Mouse (Mus musculus) CH12.LX (cell line): ENCODE results near the gene Gm10645. TPM values are rescaled to one million over a fixed set of nuclear protein-coding genes. Genes with fewer than 3 reads are reported as not detected.

Experiments
- DNase-seq: peaks from one replicate; pipeline ENCODE4 v3.0.0-alpha.2; 2013; ENCODE audit errors: extremely low read depth
- H3K27ac ChIP-seq: 2 replicates; pipeline ENCODE4 v1.5.1; 2012; ENCODE audit warnings: low read depth, mild to moderate bottlenecking, control low read depth, moderate library complexity; ENCODE audit not compliant: insufficient read depth
- H3K27me3 ChIP-seq: replicated peaks from 2 replicates; pipeline ENCODE3; 2012; ENCODE audit warnings: inconsistent platforms
- H3K36me3 ChIP-seq, 2 experiments: replicated peaks in 1 of 2; 2 replicates each; pipeline versions ENCODE3 to v1.6.1; 2012; ENCODE audit warnings: inconsistent platforms in 1 of 2, low read length in 1 of 2, mild to moderate bottlenecking in 1 of 2, mixed read lengths in 1 of 2, moderate library complexity in 1 of 2; ENCODE audit not compliant: control insufficient read depth in 1 of 2, insufficient read depth in 1 of 2
- H3K4me1 ChIP-seq, 2 experiments: 2 replicates each; pipeline ENCODE4 v1.6.1; 2012; ENCODE audit warnings: inconsistent platforms in 1 of 2, moderate library complexity in 1 of 2; ENCODE audit not compliant: insufficient read depth in 2 of 2, control insufficient read depth in 1 of 2
- H3K4me2 ChIP-seq: 2 replicates; pipeline ENCODE4 v1.6.1; 2012; ENCODE audit warnings: low read depth, mild to moderate bottlenecking, control low read depth; ENCODE audit not compliant: poor library complexity, insufficient read depth, severe bottlenecking
- H3K4me3 ChIP-seq, 3 experiments: fragments of 150-350 bp in 1 of 3; sonication (generic) in 1 of 3; replicated peaks in 1 of 3; 2 replicates each; pipeline versions ENCODE3 to v1.5.1; 2011 to 2012; ENCODE audit warnings: low read depth in 2 of 3, low read length in 2 of 3, mild to moderate bottlenecking in 2 of 3, moderate library complexity in 2 of 3, control low read depth in 1 of 3, improper control_type of control experiment in 1 of 3, inconsistent platforms in 1 of 3, mixed read lengths in 1 of 3; ENCODE audit not compliant: poor library complexity in 1 of 3
- H3K79me2 ChIP-seq: replicated peaks from 2 replicates; pipeline ENCODE4 v1.6.1; 2012; ENCODE audit warnings: mild to moderate bottlenecking, moderate library complexity; ENCODE audit not compliant: control insufficient read depth, poor library complexity, insufficient read depth, severe bottlenecking; ENCODE audit errors: extremely low read depth
- H3K9ac ChIP-seq: 2 replicates; pipeline ENCODE4 v1.6.1; 2012; ENCODE audit warnings: low read depth, mild to moderate bottlenecking, control low read depth, moderate library complexity; ENCODE audit not compliant: insufficient read depth
- H3K9me3 ChIP-seq: replicated peaks from 2 replicates; pipeline ENCODE3; 2012; ENCODE audit warnings: low read length, inconsistent platforms, mixed read lengths
- CHD1 ChIP-seq: IDR thresholded peaks from 2 replicates; pipeline ENCODE4 v1.6.1; 2012; ENCODE audit warnings: low read depth, low read length, improper control_type of control experiment, inconsistent platforms
- CHD2 ChIP-seq: IDR thresholded peaks from 2 replicates; pipeline ENCODE4 v1.6.1; 2011; ENCODE audit warnings: low read length, improper control_type of control experiment
- CTCF ChIP-seq, 2 experiments: IDR thresholded peaks in 1 of 2; conservative IDR thresholded peaks in 1 of 2; 2 replicates each; pipeline ENCODE4 v1.5.1; 2011 to 2012; ENCODE audit warnings: low read depth in 2 of 2, low read length in 2 of 2, improper control_type of control experiment in 1 of 2, inconsistent platforms in 1 of 2, mild to moderate bottlenecking in 1 of 2, moderate library complexity in 1 of 2
- E2F4 ChIP-seq: IDR thresholded peaks from 2 replicates; pipeline ENCODE4 v1.6.1; 2011; ENCODE audit warnings: low read depth, low read length, improper control_type of control experiment; ENCODE audit not compliant: insufficient replicate concordance
- HCFC1 ChIP-seq: IDR thresholded peaks from 2 replicates; pipeline ENCODE4 v1.6.1; 2012; ENCODE audit warnings: low read depth, mild to moderate bottlenecking, inconsistent platforms, low read length, improper control_type of control experiment
- IRF4 ChIP-seq: IDR thresholded peaks from 2 replicates; pipeline ENCODE4 v1.6.1; 2014; ENCODE audit warnings: low read depth, mild to moderate bottlenecking, inconsistent platforms, low read length, improper control_type of control experiment
- JUND ChIP-seq: conservative IDR thresholded peaks from 2 replicates; pipeline ENCODE4 v1.6.1; 2011; ENCODE audit warnings: low read depth, low read length, improper control_type of control experiment
- MAFK ChIP-seq: IDR thresholded peaks from 2 replicates; pipeline ENCODE4 v1.6.1; 2011; ENCODE audit warnings: low read length, improper control_type of control experiment; ENCODE audit not compliant: insufficient replicate concordance
- MAX ChIP-seq: IDR thresholded peaks from 2 replicates; pipeline ENCODE4 v1.6.1; 2011; ENCODE audit warnings: low read length, improper control_type of control experiment
- MEF2A ChIP-seq: IDR thresholded peaks from 2 replicates; pipeline ENCODE4 v1.6.1; 2014; ENCODE audit warnings: low read depth, mild to moderate bottlenecking, inconsistent platforms, low read length, improper control_type of control experiment, borderline replicate concordance
- MXI1 ChIP-seq: IDR thresholded peaks from 2 replicates; pipeline ENCODE4 v1.6.1; 2011; ENCODE audit warnings: mild to moderate bottlenecking, low read depth, low read length, improper control_type of control experiment
- NELFE ChIP-seq: IDR thresholded peaks from 2 replicates; pipeline ENCODE4 v1.6.1; 2011; ENCODE audit warnings: low read depth, low read length, improper control_type of control experiment
- POLR2A ChIP-seq: IDR thresholded peaks from 2 replicates; pipeline ENCODE4 v1.6.1; 2011; ENCODE audit warnings: low read depth, mild to moderate bottlenecking, improper control_type of control experiment, low read length
- RCOR1 ChIP-seq: conservative IDR thresholded peaks from 2 replicates; pipeline ENCODE4 v1.6.1; 2012; ENCODE audit warnings: low read depth, mild to moderate bottlenecking, inconsistent platforms, low read length, improper control_type of control experiment
- TCF12 ChIP-seq: IDR thresholded peaks from 2 replicates; pipeline ENCODE4 v1.6.1; 2014; ENCODE audit warnings: low read depth, mild to moderate bottlenecking, inconsistent platforms, low read length, improper control_type of control experiment
- UBTF ChIP-seq: IDR thresholded peaks from 2 replicates; pipeline ENCODE4 v1.6.1; 2012; ENCODE audit warnings: low read depth, mild to moderate bottlenecking, inconsistent platforms, low read length, improper control_type of control experiment, moderate library complexity
- USF1 ChIP-seq: IDR thresholded peaks from 2 replicates; pipeline ENCODE4 v1.6.1; 2014; ENCODE audit warnings: low read depth, mild to moderate bottlenecking, inconsistent platforms, low read length, improper control_type of control experiment
- ZKSCAN1 ChIP-seq: IDR thresholded peaks from 2 replicates; pipeline ENCODE4 v1.6.1; 2012; ENCODE audit warnings: low read depth, inconsistent platforms, low read length, improper control_type of control experiment, borderline replicate concordance
- ZMIZ1 ChIP-seq: IDR thresholded peaks from 2 replicates; pipeline ENCODE4 v1.6.1; 2012; ENCODE audit warnings: low read depth, mild to moderate bottlenecking, inconsistent platforms, low read length, improper control_type of control experiment
- dilution Hi-C: fragments of 300-500 bp; cut with MboI; formaldehyde crosslinking; loops from 2 replicates; pipeline ENCODE4 v1.14.3; 2020; ENCODE audit warnings: low sequenced_read_pairs; ENCODE audit not compliant: extremely low pct_unique_long_range_greater_than_20kb, extremely low pct_ligation_motif_present
- in situ Hi-C: fragments of 300-500 bp; cut with MboI; formaldehyde crosslinking; loops from 3 replicates; pipeline ENCODE4 v1.14.3; 2019; ENCODE audit warnings: low sequenced_read_pairs, low pct_ligation_motif_present, low pct_unique_long_range_greater_than_20kb, mixed read lengths
- polyA plus RNA-seq: library from polyadenylated mRNA; unstranded; fragments of >175 nt; gene quantifications from 2 replicates; pipeline ENCODE4 v1.2.1, GENCODE M21; 2012; ENCODE audit warnings: low read depth; ENCODE audit not compliant: insufficient read length
- total RNA-seq, 2 experiments: library from RNA; depleted of rRNA; stranded (reverse); fragments of 300-350 nt in 1 of 2; fragments of >200 nt in 1 of 2; gene quantifications; 2 replicates each; pipeline ENCODE4 v1.2.3; 2012 to 2014

The Gm10645 gene
- total and polyA plus RNA-seq, 3 experiments = 0.81 TPM; not detected in 2

DNA sequence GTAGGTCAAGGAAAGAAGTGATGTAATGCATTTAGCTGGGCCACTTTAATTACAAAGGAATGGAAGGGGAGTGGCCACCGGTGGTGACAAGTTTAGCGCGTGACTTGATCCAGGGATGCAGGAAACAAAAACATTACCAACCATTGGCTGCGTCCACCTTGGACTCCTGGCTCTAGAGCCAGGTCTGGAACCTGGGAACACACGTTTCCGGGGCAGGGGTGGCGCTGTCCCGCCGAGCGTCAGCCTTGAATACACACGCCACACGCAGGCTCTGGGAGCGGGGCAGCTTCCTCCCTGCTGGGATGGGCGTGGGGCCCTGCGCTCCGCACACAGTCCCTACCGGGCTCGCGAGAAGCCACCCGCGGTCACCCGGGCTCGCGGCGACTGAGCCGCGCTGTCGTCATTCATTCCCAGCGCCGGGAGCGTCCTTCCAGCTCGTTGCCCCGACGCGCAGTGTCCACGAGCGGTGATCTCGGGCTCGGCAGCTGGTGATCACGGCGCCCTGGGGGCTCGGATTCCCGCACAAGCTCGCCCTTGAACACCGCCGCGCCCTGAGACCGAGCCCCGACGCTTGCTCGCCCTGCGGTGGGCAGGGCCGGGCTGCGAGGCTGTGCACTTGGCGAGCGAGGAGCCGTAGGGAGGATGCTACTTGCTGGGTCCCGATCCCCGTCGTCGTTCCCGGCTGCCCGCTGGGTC lies 587 bp downstream of the Gm10645 start, which contains the start of gene Tbc1d9:
Gene Tbc1d9, plus strand, starts transcription at position 118 of the 696 bp plus-strand sequence.
- Histone ChIP-seq H3K36me3 (no peaks in the 10 kb centered on the region), H3K4me1 (peaks cover 5 to 33% of the 10 kb centered on the region in 2 experiments; a peak in 3 of 4 replicates), H3K4me2 (peak within 1 kb of the TSS; percentile 11), H3K27ac (peak within 1 kb of the TSS; percentile 12), H3K9ac (peak within 1 kb of the TSS; percentile 90), H3K4me3 (peak within 1 kb of the TSS; percentile 53 to 91 (median 68)), H3K79me2 (peaks cover 9% of the 10 kb centered on the region), H3K27me3 (peaks cover 2% of the 10 kb centered on the region), H3K9me3 (peaks cover 7% of the 10 kb centered on the region)
- TF ChIP-seq HCFC1 (no peak), IRF4 (peak; percentile 17; the same call in 1 of the 2 replicates), CTCF (conservative IDR thresholded peaks at IDR 0.05 in 1 of 2, IDR thresholded peaks at IDR 0.05 in 1 of 2; ENCODE audit: low read depth in 2 of 2, low read length in 2 of 2) (peak in 1 of 2 experiments; percentile 36; a peak in 1 of 4 replicates), MEF2A (no peak), POLR2A (peak; percentile 27; the same call in 1 of the 2 replicates), CHD2 (no peak), E2F4 (no peak), TCF12 (peak; percentile 28; the same call in 1 of the 2 replicates), MXI1 (0 out of 2 replicates have a peak, but pooled peaks have one; percentile 10), NELFE (no peak; the same call in 1 of the 2 replicates), UBTF (peak; percentile 94; the same call in 1 of the 2 replicates)
- dilution Hi-C loops = no loop called here
- in situ Hi-C loops = no loop called here
- no peak for DNase-seq

DNA sequence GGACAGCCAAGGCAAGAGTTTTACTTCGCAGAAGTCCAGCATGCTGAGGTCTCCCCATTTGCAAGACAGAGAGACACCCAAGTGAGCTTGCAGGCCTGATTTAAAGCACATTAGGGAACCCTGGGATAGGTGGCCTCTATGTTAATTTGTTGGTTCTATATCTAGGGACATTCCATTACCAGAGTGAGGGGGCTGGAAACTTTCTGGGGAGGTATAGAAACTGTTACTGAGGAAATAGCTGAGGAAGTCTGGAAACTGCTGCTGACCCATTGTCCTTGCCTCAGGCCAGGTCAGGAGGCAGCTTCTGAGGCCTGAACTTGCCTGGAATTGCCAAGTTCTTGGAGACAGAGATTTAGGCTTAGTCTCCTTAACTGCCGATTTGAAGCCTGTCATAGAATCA lies 5.4 kb downstream of the Gm10645 start:
- Histone ChIP-seq H3K9me3 (peaks cover 2% of the 10 kb centered on the region), H3K4me1 (peaks cover 11 to 39% of the 10 kb centered on the region in 2 experiments), H3K4me2 (no peak overlapping the region), H3K36me3 (no peaks in the 10 kb centered on the region), H3K4me3 (no peak overlapping the region), H3K9ac (no peak overlapping the region), H3K79me2 (no peaks in the 10 kb centered on the region), H3K27ac (no peak overlapping the region), H3K27me3 (peaks cover 2% of the 10 kb centered on the region)
- TF ChIP-seq TCF12 = no peak
- no peak for TF ChIP-seq JUND
- no peak for DNase-seq
- in situ Hi-C loops = no loop called here
- dilution Hi-C loops = no loop called here

DNA sequence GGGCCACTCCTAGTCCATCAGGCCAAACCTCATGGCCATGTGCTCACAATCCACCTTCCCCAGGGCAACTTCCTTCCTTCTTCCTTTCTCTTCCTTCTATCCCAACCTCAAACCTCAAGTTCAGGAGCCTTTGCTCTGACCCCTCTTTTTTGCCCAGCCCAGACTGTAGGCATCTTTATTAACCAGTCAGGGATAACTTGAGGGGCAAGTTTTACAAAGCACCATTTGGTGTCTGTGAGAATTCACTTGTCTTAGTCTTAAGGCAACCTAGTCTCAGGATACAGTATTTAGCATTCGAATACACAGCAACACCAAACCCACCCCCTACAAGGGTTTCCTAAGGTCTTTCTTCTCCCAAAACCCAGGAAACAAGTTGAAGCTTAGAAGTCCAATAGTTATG lies 6.4 kb downstream of the Gm10645 start:
- Histone ChIP-seq H3K4me1 (peaks cover 11 to 48% of the 10 kb centered on the region in 2 experiments), H3K9ac (no peak overlapping the region), H3K79me2 (no peaks in the 10 kb centered on the region)
- dilution Hi-C loops = no loop called here
- DNase-seq = no peak
- TF ChIP-seq MAX = no peak
- no peak for TF ChIP-seq JUND
- TF ChIP-seq ZKSCAN1 = no peak
- no peak for TF ChIP-seq CHD1
- no peak for TF ChIP-seq ZMIZ1
- TF ChIP-seq TCF12 = no peak
- TF ChIP-seq E2F4 = no peak
- TF ChIP-seq USF1 = no peak
- no peak for TF ChIP-seq MAFK
- TF ChIP-seq RCOR1 = no peak
- no peak for TF ChIP-seq IRF4
- TF ChIP-seq MXI1 = no peak
- TF ChIP-seq POLR2A = no peak
- TF ChIP-seq, all 38 proteins: peak for 0
- Histone ChIP-seq H3K4me3 (no peak overlapping the region), H3K27me3 (no peaks in the 10 kb centered on the region), H3K4me2 (no peak overlapping the region), H3K36me3 (no peaks in the 10 kb centered on the region), H3K27ac (no peak overlapping the region), H3K9me3 (no peaks in the 10 kb centered on the region)
- in situ Hi-C loops = no loop called here
